Mouse (Mus musculus) midbrain, embryonic 11.5 days (tissue): ENCODE data around the gene Zmym5. TPM values are rescaled to one million over a fixed set of nuclear protein-coding genes. Genes with fewer than 3 reads are reported as not detected.
"Not testable (repeated sequence)": the region's sequence is repeated elsewhere in the genome, so short reads cannot be mapped to it uniquely, and the experiment has no call there.

Experiments
- ATAC-seq: fragments of 200-750 bp; cut with Nextera tagmentation; 2 replicates; pipeline ENCODE4 v1.8.0; 2017; ENCODE audit warnings: moderate TSS enrichment, moderate library complexity; ENCODE audit not compliant: low FRiP score
- DNase-seq: peaks from one replicate; pipeline ENCODE4 v3.0.0; 2015; ENCODE audit warnings: low spot score; ENCODE audit errors: missing footprints
- H3K27ac ChIP-seq: fragments of 300-500 bp; sonication (generic); 2 replicates; pipeline ENCODE4 v1.5.1; 2014; ENCODE audit warnings: low read depth, low read length
- H3K27me3 ChIP-seq: fragments of 300-500 bp; sonication (generic); 2 replicates; pipeline ENCODE4 v1.6.1; 2014; ENCODE audit warnings: mild to moderate bottlenecking, low read length, moderate library complexity, mixed read lengths; ENCODE audit not compliant: control insufficient read depth, insufficient read depth
- H3K36me3 ChIP-seq: fragments of 300-500 bp; sonication (generic); 2 replicates; pipeline ENCODE4 v1.6.1; 2014; ENCODE audit warnings: mild to moderate bottlenecking, low read length, moderate library complexity, mixed read lengths; ENCODE audit not compliant: control insufficient read depth, insufficient read depth
- H3K4me1 ChIP-seq: fragments of 300-500 bp; sonication (generic); 2 replicates; pipeline ENCODE4 v1.6.1; 2014; ENCODE audit warnings: low read length; ENCODE audit not compliant: control insufficient read depth, insufficient read depth
- H3K4me2 ChIP-seq: fragments of 300-500 bp; sonication (generic); 2 replicates; pipeline ENCODE4 v1.6.1; 2014; ENCODE audit warnings: mild to moderate bottlenecking, moderate library complexity
- H3K4me3 ChIP-seq: fragments of 300-500 bp; sonication (generic); 2 replicates; pipeline ENCODE4 v1.5.1; 2014; ENCODE audit warnings: low read depth, low read length
- H3K9ac ChIP-seq: fragments of 300-500 bp; sonication (generic); 2 replicates; pipeline ENCODE4 v1.6.1; 2014; ENCODE audit warnings: low read length
- H3K9me3 ChIP-seq: fragments of 300-500 bp; sonication (generic); 2 replicates; pipeline ENCODE4 v1.6.1; 2016; ENCODE audit warnings: low read length; ENCODE audit not compliant: control insufficient read depth
- WGBS: fragments of 180-500 bp; shearing (Covaris S2); extraction: QIAGEN DNeasy Blood & Tissue Kit; methylation state at CpG from one replicate; pipeline ENCODE4 v1.1.7; 2014; 5-methylcytosine and 5-hydroxymethylcytosine counted together
- polyA plus RNA-seq: library from polyadenylated mRNA; unstranded; fragments of >200 nt; fragmentation: Nextera tagmentation; extraction: Ambion mirVana; gene quantifications from 2 replicates; pipeline ENCODE4 v1.2.1, GENCODE M21; 2014

Gene Zmym5
- polyA plus RNA-seq, 1 experiment from 2014 or later, result 23.5 TPM

GRCm38 (mm10) chr14:56778933-56779300 lies 32.6 kb downstream of the Zmym5 start:
- no peaks in the 10 kb centered on the region for H3K27me3 ChIP-seq
- peak overlapping the region; percentile 91 for H3K27ac ChIP-seq
- H3K9me3 ChIP-seq, result no peaks in the 10 kb centered on the region
- H3K4me1 ChIP-seq, result peaks cover 11% of the 10 kb centered on the region; the same call in 1 of the 2 replicates
- peak overlapping the region; percentile 56; the same call in 1 of the 2 replicates for H3K9ac ChIP-seq
- peak overlapping the region; percentile 48 for H3K4me2 ChIP-seq
- 55% methylated on average over 3 of the region's 3 CpGs for WGBS
- H3K36me3 ChIP-seq, result no peaks in the 10 kb centered on the region
- ATAC-seq (peak; percentile 3), DNase-seq (peak; percentile 92)
- peak overlapping the region; percentile 96 for H3K4me3 ChIP-seq

DNA sequence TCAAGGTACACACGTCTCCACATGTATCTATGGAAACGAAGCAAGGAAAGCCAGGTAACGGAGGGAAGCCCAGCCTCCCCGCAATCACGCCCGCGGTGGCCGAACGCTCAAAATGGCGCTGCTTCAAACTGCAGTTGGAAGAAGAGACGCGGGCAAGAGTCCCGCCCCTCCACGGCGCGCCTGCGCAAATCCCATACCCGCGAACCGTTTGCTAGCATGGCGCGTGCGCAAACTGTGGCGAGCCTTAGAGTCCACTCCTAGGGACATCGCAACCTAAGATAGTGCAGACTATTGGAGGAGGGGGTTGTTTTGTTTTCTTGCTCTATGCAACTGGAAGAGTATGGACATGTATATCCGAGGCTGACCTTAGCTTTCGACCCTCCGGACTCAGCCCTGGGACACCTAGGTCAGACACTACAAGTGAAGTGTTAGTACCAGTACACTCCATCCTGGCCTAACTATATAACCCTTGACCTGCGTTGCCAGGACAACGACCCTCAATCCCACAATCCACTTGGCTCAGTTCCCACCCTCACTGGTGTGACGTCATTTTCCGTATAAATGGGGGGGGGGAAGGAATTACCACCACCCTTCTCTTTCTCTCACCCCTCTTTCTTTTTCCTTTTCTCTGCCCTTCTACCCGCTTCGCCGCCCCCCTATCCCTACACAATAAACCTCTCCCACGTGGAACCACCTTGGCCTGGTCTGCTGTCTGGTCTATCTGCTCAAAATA lies 33.1 kb downstream of the Zmym5 start, which contains the start of gene Pspc1:
Pspc1 (minus strand) TSS at position 117 of the 733 bp plus-strand sequence.
- DNase-seq (peak; percentile 100), ATAC-seq (peak; percentile 97)
- WGBS, result 0% methylated on average over 36 of the region's 36 CpGs
- Histone ChIP-seq H3K27me3 (no peaks in the 10 kb centered on the region), H3K4me3 (peak within 1 kb of the TSS; percentile 96), H3K4me2 (peak within 1 kb of the TSS; percentile 81), H3K27ac (peak within 1 kb of the TSS; percentile 91), H3K36me3 (no peaks in the 10 kb centered on the region), H3K9ac (peak within 1 kb of the TSS; percentile 96), H3K9me3 (no peaks in the 10 kb centered on the region), H3K4me1 (peaks cover 11% of the 10 kb centered on the region; the same call in 1 of the 2 replicates)

- H3K27ac ChIP-seq, result peak overlapping the region; percentile 91
- peak overlapping the region; percentile 96 for H3K4me3 ChIP-seq
- peak overlapping the region; percentile 81 for H3K4me2 ChIP-seq
- peak; percentile 97 for DNase-seq
- no peaks in the 10 kb centered on the region for H3K36me3 ChIP-seq
- peak; percentile 45 for ATAC-seq
- peaks cover 11% of the 10 kb centered on the region; the same call in 1 of the 2 replicates for H3K4me1 ChIP-seq
- H3K9me3 ChIP-seq, result no peaks in the 10 kb centered on the region
- peak overlapping the region; percentile 96 for H3K9ac ChIP-seq
- no peaks in the 10 kb centered on the region for H3K27me3 ChIP-seq
- under 1% methylated on average over 71 of the region's 71 CpGs for WGBS
Measured at GRCm38 (mm10) chr14:56777360-56778136, 34.0 kb downstream of the Zmym5 start.

DNA sequence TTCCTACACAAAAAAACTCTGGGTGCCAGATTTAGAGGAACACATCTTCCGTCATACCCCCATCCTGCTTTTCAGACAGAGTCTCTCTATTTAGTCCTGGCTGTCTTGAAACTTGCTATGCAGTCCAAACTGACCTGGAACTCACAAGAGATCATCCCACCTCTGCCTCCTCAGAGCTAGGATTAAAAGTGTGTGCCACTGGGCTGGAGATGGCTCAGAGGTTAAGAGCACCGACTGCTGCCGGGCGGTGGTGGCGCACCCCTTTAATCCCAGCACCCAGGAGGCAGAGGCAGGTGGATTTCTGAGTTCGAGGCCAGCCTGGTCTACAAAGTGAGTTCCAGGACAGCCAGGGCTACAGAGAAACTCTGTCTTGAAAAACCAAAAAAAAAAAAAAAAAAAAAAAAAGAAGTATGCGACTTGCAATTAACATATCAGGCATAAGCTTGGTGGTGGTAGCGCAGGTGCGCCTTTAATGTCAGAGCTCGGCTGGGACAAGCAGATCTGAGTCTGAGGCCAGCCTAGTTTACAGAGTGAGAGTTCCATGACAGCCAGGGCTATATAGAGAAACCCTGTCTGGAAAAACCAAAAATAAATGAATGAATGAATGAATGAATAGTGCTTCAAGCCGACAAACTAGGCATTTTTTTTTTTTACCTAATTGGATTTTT lies 34.8 kb downstream of the Zmym5 start:
- whole genome bisulfite sequencing, result 35% methylated on average over 11 of the region's 11 CpGs
- Histone ChIP-seq H3K9me3 (no peaks in the 10 kb centered on the region), H3K4me1 (peaks cover 11% of the 10 kb centered on the region; the same call in 1 of the 2 replicates), H3K27me3 (no peaks in the 10 kb centered on the region), H3K36me3 (peaks cover 1% of the 10 kb centered on the region; the same call in 1 of the 2 replicates), H3K27ac (no peak overlapping the region), H3K4me3 (peak overlapping the region; percentile 96), H3K9ac (peak overlapping the region; percentile 96; the same call in 1 of the 2 replicates), H3K4me2 (peak overlapping the region; percentile 81)
- no peak for DNase-seq
- ATAC-seq, result no peak

- peak overlapping the region; percentile 15 for H3K4me3 ChIP-seq
- H3K9me3 ChIP-seq, result no peaks in the 10 kb centered on the region
- 81% methylated on average over 4 of the region's 4 CpGs for WGBS
- DNase-seq (no peak), ATAC-seq (no peak)
- H3K9ac ChIP-seq, result no peak overlapping the region
- no peaks in the 10 kb centered on the region for H3K27me3 ChIP-seq
- no peak overlapping the region for H3K27ac ChIP-seq
- peak overlapping the region; percentile 81 for H3K4me2 ChIP-seq
- H3K36me3 ChIP-seq, result peaks cover 3% of the 10 kb centered on the region; the same call in 1 of the 2 replicates
- peaks cover 11% of the 10 kb centered on the region; the same call in 1 of the 2 replicates for H3K4me1 ChIP-seq
Measured at GRCm38 (mm10) chr14:56775416-56775815, 36.1 kb downstream of the Zmym5 start.

DNA sequence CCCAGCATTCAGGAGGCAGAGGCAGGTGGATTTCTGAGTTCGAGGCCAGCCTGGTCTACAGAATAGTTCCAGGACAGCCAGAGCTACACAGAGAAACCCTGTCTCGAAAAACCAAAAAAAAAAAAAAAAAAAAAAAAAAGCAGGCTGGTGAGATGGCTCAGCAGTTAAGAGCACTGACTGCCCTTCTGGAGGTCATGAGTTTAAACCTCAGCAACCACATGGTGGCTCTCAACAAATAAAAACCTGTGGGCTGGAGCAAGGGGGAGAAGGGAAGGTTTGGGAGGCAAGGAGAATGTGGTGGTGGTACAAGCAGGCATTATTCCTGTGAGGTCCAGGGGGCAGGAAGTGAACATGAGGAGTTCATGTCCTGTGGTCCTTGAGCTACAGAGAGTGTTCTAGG lies 45.1 kb downstream of the Zmym5 start:
- not testable (repeated sequence) for H3K27me3 ChIP-seq, H3K4me3 ChIP-seq, ATAC-seq, H3K9ac ChIP-seq, H3K9me3 ChIP-seq, H3K4me1 ChIP-seq, DNase-seq, H3K27ac ChIP-seq, H3K36me3 ChIP-seq, H3K4me2 ChIP-seq
- 95% methylated on average over 2 of the region's 2 CpGs for WGBS

DNA sequence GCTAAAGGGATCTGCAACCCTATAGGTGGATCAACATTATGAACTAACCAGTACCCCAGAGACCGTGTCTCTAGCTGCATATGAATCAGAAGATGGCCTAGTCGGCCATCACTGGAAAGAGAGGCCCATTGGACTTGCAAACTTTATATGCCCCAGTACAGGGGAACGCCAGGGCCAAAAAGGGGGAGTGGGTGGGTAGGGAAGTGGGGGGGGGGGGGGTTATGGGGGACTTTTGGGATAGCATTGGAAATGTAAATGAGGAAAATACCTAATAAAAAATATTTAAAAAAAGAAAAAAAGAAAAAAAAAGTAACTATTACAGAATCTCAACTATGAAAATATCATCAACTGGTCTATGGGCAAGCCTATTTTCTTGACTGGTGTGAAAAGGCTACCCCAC lies 46.4 kb downstream of the Zmym5 start:
- not testable (repeated sequence) for ATAC-seq, H3K4me3 ChIP-seq, H3K9me3 ChIP-seq, DNase-seq, H3K27ac ChIP-seq, H3K27me3 ChIP-seq, H3K9ac ChIP-seq, H3K4me2 ChIP-seq, H3K4me1 ChIP-seq
- H3K36me3 ChIP-seq, result peaks cover 12% of the 10 kb centered on the region; the same call in 1 of the 2 replicates
- WGBS, result 78% methylated on average over 2 of the region's 3 CpGs

GRCm38 (mm10) chr14:56751282-56751681 lies 60.2 kb downstream of the Zmym5 start:
- Histone ChIP-seq H3K9me3 (no peaks in the 10 kb centered on the region), H3K27ac (no peak overlapping the region), H3K27me3 (no peaks in the 10 kb centered on the region), H3K4me1 (no peaks in the 10 kb centered on the region), H3K9ac (no peak overlapping the region), H3K36me3 (peaks cover 6% of the 10 kb centered on the region), H3K4me3 (no peak overlapping the region), H3K4me2 (no peak overlapping the region)
- DNase-seq (no peak), ATAC-seq (no peak)
- 96% methylated on average over 4 of the region's 4 CpGs for WGBS
